Mouse (Mus musculus) olfactory bulb, adult 2 months (tissue): Measurements from ENCODE around the gene Hist1h2ae.

Source experiments
- CTCF ChIP-seq: fragments of 200-500 bp; IDR thresholded peaks from 2 replicates; pipeline ENCODE4 v1.5.1; 2012; ENCODE audit warnings: low read depth, mild to moderate bottlenecking, low read length, moderate library complexity; ENCODE audit not compliant: insufficient read depth
- POLR2A ChIP-seq: fragments of 200-500 bp; IDR thresholded peaks from 2 replicates; pipeline ENCODE4 v1.6.1; 2012; ENCODE audit warnings: mild to moderate bottlenecking, low read depth, low read length, moderate library complexity; ENCODE audit not compliant: insufficient read depth

GRCm38 (mm10) chr13:23577835-23578234 lies 6.8 kb upstream of the Hist1h2ae start:
- no peak for TF ChIP-seq POLR2A
- TF ChIP-seq CTCF, result no peak
